Comparison of ENCODE assay signal across 12 mouse cellular contexts in the genomic region with DNA sequence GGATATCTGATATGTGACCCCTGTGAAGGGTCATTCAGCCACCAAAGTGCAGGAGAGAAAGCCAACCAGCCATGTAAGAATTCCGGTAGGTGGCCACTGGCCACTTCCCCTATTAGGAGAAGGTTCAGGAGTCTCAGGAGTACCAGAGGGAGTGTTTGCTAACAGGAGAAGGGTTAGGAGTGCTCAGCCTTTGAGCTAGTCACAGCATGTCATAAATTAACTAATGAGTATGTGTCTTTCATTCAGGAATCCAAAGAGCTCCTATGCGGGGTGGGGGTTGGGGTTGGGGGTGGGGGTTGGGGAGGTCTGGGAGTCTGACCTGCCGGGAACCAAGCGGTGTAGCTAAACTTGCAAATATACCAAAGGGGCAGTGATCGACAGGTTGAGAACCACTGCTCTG.
"Had no signal": no experiment of that assay in that cellular context is flagged by ENCODE, and none has a peak within 500 bp of the region (broad histone marks: within the 10 kb centered on the region; RNA-seq: fewer than 3 reads in every experiment).

No protein-coding gene starts in this region.

- H3K9ac ChIP-seq: intestine, embryonic 15.5 days; limb, embryonic 13.5 days; liver, embryonic 14.5 days; midbrain, embryonic 12.5 days; stomach, embryonic 15.5 days had no signal

- H3K9me3 ChIP-seq: intestine, embryonic 15.5 days; limb, embryonic 13.5 days; midbrain, embryonic 12.5 days; stomach, embryonic 15.5 days had no signal

- ATAC-seq: intestine, embryonic 15.5 days; midbrain, embryonic 16.5 days had no signal

- H3K27ac ChIP-seq: intestine, embryonic 15.5 days; layer of hippocampus, adult 2 months; limb, embryonic 13.5 days; liver, embryonic 14.5 days; midbrain, embryonic 12.5 days; stomach, embryonic 15.5 days had no signal

- H3K36me3 ChIP-seq: intestine, embryonic 15.5 days; limb, embryonic 13.5 days; midbrain, embryonic 12.5 days; stomach, embryonic 15.5 days had no signal

- DNase-seq: kidney, postnatal 4 days; left cerebral cortex, postnatal 4 days; right cerebral cortex, postnatal 14 days; thymus, adult 2 months; thymus, postnatal 25 days had no signal

- H3K4me2 ChIP-seq: intestine, embryonic 15.5 days; limb, embryonic 13.5 days; midbrain, embryonic 12.5 days; stomach, embryonic 15.5 days had no signal

- H3K27me3 ChIP-seq: intestine, embryonic 15.5 days; limb, embryonic 13.5 days; midbrain, embryonic 12.5 days; stomach, embryonic 15.5 days had no signal

- H3K4me3 ChIP-seq: intestine, embryonic 15.5 days; layer of hippocampus, adult 2 months; limb, embryonic 13.5 days; midbrain, embryonic 12.5 days; stomach, embryonic 15.5 days had no signal

- H3K4me1 ChIP-seq: intestine, embryonic 15.5 days; limb, embryonic 13.5 days; midbrain, embryonic 12.5 days; stomach, embryonic 15.5 days had no signal
